Mouse (Mus musculus) bone marrow macrophage, adult 2 months (primary cell): Measurements from ENCODE around the gene Fgfr2. TPM values are rescaled to one million over a fixed set of nuclear protein-coding genes. Genes with fewer than 3 reads are reported as not detected.

Source experiments
- H3K27ac ChIP-seq: 2 replicates; pipeline ENCODE4 v1.5.1; 2012; ENCODE audit warnings: low read depth, low read length; ENCODE audit not compliant: insufficient read depth
- H3K4me1 ChIP-seq: 2 replicates; pipeline ENCODE4 v1.6.1; 2012; ENCODE audit warnings: low read length; ENCODE audit not compliant: control insufficient read depth, insufficient read depth
- H3K4me3 ChIP-seq: 2 replicates; pipeline ENCODE4 v1.5.1; 2012; ENCODE audit warnings: mild to moderate bottlenecking, low read length, moderate library complexity; ENCODE audit not compliant: insufficient read depth
- CTCF ChIP-seq: IDR thresholded peaks from 2 replicates; pipeline ENCODE4 v1.5.1; 2012; ENCODE audit warnings: low read depth, mild to moderate bottlenecking, low read length, moderate library complexity
- POLR2A ChIP-seq: IDR thresholded peaks from 2 replicates; pipeline ENCODE4 v1.6.1; 2012; ENCODE audit warnings: mild to moderate bottlenecking, low read depth, low read length, borderline replicate concordance
- polyA plus RNA-seq: library from polyadenylated mRNA; stranded (reverse); fragments of >200 nt; gene quantifications from 2 replicates; pipeline ENCODE4 v1.2.4, GENCODE M21; 2012; ENCODE audit not compliant: missing spikeins, insufficient read depth, insufficient read length

Gene Fgfr2
- polyA plus RNA-seq, 1 experiment: 0.27 TPM

GRCm38 (mm10) chr7:130629999-130630398 lies 2493.2 kb downstream of the Fgfr2 start:
- Histone ChIP-seq H3K4me1 (peaks cover 21% of the 10 kb centered on the region), H3K4me3 (no peak overlapping the region), H3K27ac (no peak overlapping the region)
- TF ChIP-seq POLR2A (no peak), CTCF (no peak)

GRCm38 (mm10) chr7:130628601-130629000 lies 2494.5 kb downstream of the Fgfr2 start:
- H3K27ac ChIP-seq: no peak overlapping the region
- peaks cover 21% of the 10 kb centered on the region for H3K4me1 ChIP-seq
- H3K4me3 ChIP-seq: no peak overlapping the region
- no peak for TF ChIP-seq POLR2A
- TF ChIP-seq CTCF: no peak

GRCm38 (mm10) chr7:130625361-130625760 lies 2497.8 kb downstream of the Fgfr2 start:
- no peak overlapping the region for H3K4me3 ChIP-seq
- TF ChIP-seq CTCF: no peak
- no peak for TF ChIP-seq POLR2A
- H3K4me1 ChIP-seq: peaks cover 9% of the 10 kb centered on the region
- H3K27ac ChIP-seq: no peak overlapping the region

- no peak overlapping the region for H3K27ac ChIP-seq
Observed at GRCm38 (mm10) chr7:130624299-130624698, 2498.9 kb downstream of the Fgfr2 start.

GRCm38 (mm10) chr7:130622359-130622758 lies 2500.8 kb downstream of the Fgfr2 start:
- TF ChIP-seq POLR2A (no peak), CTCF (no peak)
- Histone ChIP-seq H3K4me1 (no peaks in the 10 kb centered on the region), H3K4me3 (no peak overlapping the region), H3K27ac (no peak overlapping the region)

More at GRCm38 (mm10) chr7:130624299-130624698, 2498.9 kb downstream of the Fgfr2 start:
- Histone ChIP-seq H3K4me3 (no peak overlapping the region), H3K4me1 (peaks cover 7% of the 10 kb centered on the region)
- no peak for TF ChIP-seq CTCF
- TF ChIP-seq POLR2A: no peak

GRCm38 (mm10) chr7:130621953-130622352 lies 2501.2 kb downstream of the Fgfr2 start:
- Histone ChIP-seq H3K4me1 (no peaks in the 10 kb centered on the region), H3K4me3 (no peak overlapping the region), H3K27ac (no peak overlapping the region)
- TF ChIP-seq CTCF (no peak), POLR2A (no peak)

GRCm38 (mm10) chr7:130621068-130621467 lies 2502.1 kb downstream of the Fgfr2 start:
- no peak overlapping the region for H3K4me3 ChIP-seq
- TF ChIP-seq POLR2A (no peak), CTCF (no peak)
- no peak overlapping the region for H3K27ac ChIP-seq
- H3K4me1 ChIP-seq: no peaks in the 10 kb centered on the region

GRCm38 (mm10) chr7:130617591-130617990 lies 2505.6 kb downstream of the Fgfr2 start:
- H3K4me1 ChIP-seq: no peaks in the 10 kb centered on the region
- TF ChIP-seq POLR2A (no peak), CTCF (no peak)
- H3K27ac ChIP-seq: no peak overlapping the region
- H3K4me3 ChIP-seq: no peak overlapping the region

- Histone ChIP-seq H3K4me3 (no peak overlapping the region), H3K27ac (no peak overlapping the region), H3K4me1 (no peaks in the 10 kb centered on the region)
- TF ChIP-seq CTCF (no peak), POLR2A (no peak)
Observed at GRCm38 (mm10) chr7:130613973-130614372, 2509.2 kb downstream of the Fgfr2 start.

GRCm38 (mm10) chr7:130606958-130607357 lies 2516.2 kb downstream of the Fgfr2 start:
- Histone ChIP-seq H3K4me3 (no peak overlapping the region), H3K27ac (no peak overlapping the region), H3K4me1 (no peaks in the 10 kb centered on the region)
- TF ChIP-seq CTCF (no peak), POLR2A (no peak)

- no peak overlapping the region for H3K27ac ChIP-seq
- H3K4me1 ChIP-seq: no peaks in the 10 kb centered on the region
- TF ChIP-seq CTCF (peak; percentile 62; the same call in 1 of the 2 replicates), POLR2A (no peak)
Observed at GRCm38 (mm10) chr7:130605111-130605510, 2518.0 kb downstream of the Fgfr2 start.

More at GRCm38 (mm10) chr7:130605111-130605510, 2518.0 kb downstream of the Fgfr2 start:
- no peak overlapping the region for H3K4me3 ChIP-seq
